Mouse (Mus musculus) spleen, adult 2 months (tissue): ENCODE measurements at regions not wholly inside any gene's neighbourhood (a gene's known extent, or its start where the extent isn't known, plus 50 kb on each side); places are given as distances from the start of the nearest gene placed in this dataset.

Experiments used
- DNase-seq, 2 experiments: peaks; one replicate each; pipeline versions ENCODE4 v3.0.0 to v3.0.0-alpha.2; 2012 to 2021; ENCODE audit warnings: low spot score in 2 of 2, low read depth in 1 of 2
- H3K27ac ChIP-seq: fragments of 200-500 bp; 2 replicates; pipeline ENCODE4 v1.5.1; 2012; ENCODE audit warnings: low read length, inconsistent platforms; ENCODE audit not compliant: insufficient read depth
- H3K27me3 ChIP-seq: fragments of 200-500 bp; 2 replicates; pipeline ENCODE4 v1.6.1; 2012; ENCODE audit warnings: mild to moderate bottlenecking, moderate library complexity, low read length, inconsistent platforms; ENCODE audit not compliant: control insufficient read depth, insufficient read depth
- H3K36me3 ChIP-seq: fragments of 200-500 bp; 2 replicates; pipeline ENCODE4 v1.6.1; 2012; ENCODE audit warnings: mild to moderate bottlenecking, low read length, inconsistent platforms; ENCODE audit not compliant: control insufficient read depth, insufficient read depth
- H3K4me1 ChIP-seq: fragments of 200-500 bp; 2 replicates; pipeline ENCODE4 v1.6.1; 2011; ENCODE audit warnings: inconsistent platforms; ENCODE audit not compliant: control insufficient read depth, insufficient read depth, insufficient read length
- H3K4me3 ChIP-seq: fragments of 200-500 bp; 2 replicates; pipeline ENCODE4 v1.5.1; 2011; ENCODE audit warnings: mild to moderate bottlenecking, inconsistent platforms; ENCODE audit not compliant: insufficient read depth, insufficient read length; ENCODE audit errors: extremely low read depth
- CTCF ChIP-seq: fragments of 200-500 bp; IDR thresholded peaks from 2 replicates; pipeline ENCODE4 v1.5.1; 2011; ENCODE audit warnings: mild to moderate bottlenecking, inconsistent platforms; ENCODE audit not compliant: insufficient read depth, insufficient read length, insufficient replicate concordance; ENCODE audit errors: extremely low read depth
- POLR2A ChIP-seq: fragments of 200-500 bp; IDR thresholded peaks from 2 replicates; pipeline ENCODE4 v1.6.1; 2011; ENCODE audit warnings: low read depth, low read length, inconsistent platforms
- WGBS: fragments of 180-500 bp; shearing (Covaris S2); methylation state at CpG from one replicate; pipeline ENCODE4 v1.1.7; 2018; 5-methylcytosine and 5-hydroxymethylcytosine counted together

GRCm38 (mm10) chr3:150852107-150852506, 585.6 kb upstream of the Adgrl4 start:
- TF ChIP-seq POLR2A: no peak
- no peak for TF ChIP-seq CTCF
- Histone ChIP-seq H3K27me3 (no peaks in the 10 kb centered on the region), H3K27ac (no peak overlapping the region), H3K4me3 (no peak overlapping the region), H3K4me1 (no peaks in the 10 kb centered on the region), H3K36me3 (no peaks in the 10 kb centered on the region)
- WGBS: 74% methylated on average over 4 of the region's 4 CpGs
- no peak for DNase-seq

DNA sequence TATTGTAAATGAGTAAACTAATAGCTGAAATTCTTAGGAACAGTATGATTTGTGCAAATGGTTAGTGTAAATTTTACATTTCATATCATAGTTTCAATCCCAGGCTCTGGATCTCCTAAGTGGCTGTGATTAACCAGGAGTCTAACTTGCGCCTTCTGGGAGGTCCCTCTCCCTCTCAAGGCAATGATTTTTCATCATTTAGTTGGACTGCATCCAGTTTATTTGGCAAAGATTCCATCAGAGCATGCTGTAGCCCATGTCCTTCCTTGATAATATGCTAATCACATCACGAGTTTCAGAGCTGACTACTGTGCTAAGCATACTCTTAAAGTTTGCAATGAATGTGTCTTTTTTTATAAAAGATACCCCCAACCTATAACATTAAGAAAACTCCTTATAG, 541.0 kb upstream of the Adgrl4 start:
- Histone ChIP-seq H3K27me3 (no peaks in the 10 kb centered on the region), H3K4me3 (no peak overlapping the region), H3K4me1 (no peaks in the 10 kb centered on the region), H3K27ac (no peak overlapping the region), H3K36me3 (no peaks in the 10 kb centered on the region)
- DNase-seq: no peak
- no peak for TF ChIP-seq POLR2A
- no peak for TF ChIP-seq CTCF
- WGBS: 76% methylated on average over 2 of the region's 2 CpGs

- TF ChIP-seq CTCF (no peak), POLR2A (no peak)
- Histone ChIP-seq H3K4me3 (no peak overlapping the region), H3K27ac (no peak overlapping the region), H3K36me3 (no peaks in the 10 kb centered on the region), H3K27me3 (no peaks in the 10 kb centered on the region), H3K4me1 (no peaks in the 10 kb centered on the region)
- WGBS: 87% methylated on average over 2 of the region's 2 CpGs
- DNase-seq: no peak
These were observed 527.6 kb upstream of the Adgrl4 start for GRCm38 (mm10) chr3:150910091-150910490.

- WGBS: 58% methylated on average over 1 of the region's 1 CpGs
- Histone ChIP-seq H3K4me3 (no peak overlapping the region), H3K4me1 (no peaks in the 10 kb centered on the region), H3K27me3 (no peaks in the 10 kb centered on the region), H3K36me3 (no peaks in the 10 kb centered on the region), H3K27ac (no peak overlapping the region)
- TF ChIP-seq CTCF (no peak), POLR2A (no peak)
- DNase-seq: no peak
These were observed 482.8 kb upstream of the Adgrl4 start for GRCm38 (mm10) chr3:150954897-150955296.

- TF ChIP-seq CTCF (no peak), POLR2A (no peak)
- Histone ChIP-seq H3K4me1 (no peaks in the 10 kb centered on the region), H3K27me3 (no peaks in the 10 kb centered on the region), H3K4me3 (no peak overlapping the region), H3K36me3 (no peaks in the 10 kb centered on the region), H3K27ac (no peak overlapping the region)
- WGBS: 90% methylated on average over 2 of the region's 2 CpGs
- no peak for DNase-seq
These were observed 438.0 kb upstream of the Adgrl4 start for GRCm38 (mm10) chr3:150999652-151000051.

GRCm38 (mm10) chr3:151000217-151000616, 437.5 kb upstream of the Adgrl4 start:
- DNase-seq: no peak
- Histone ChIP-seq H3K27me3 (no peaks in the 10 kb centered on the region), H3K4me1 (no peaks in the 10 kb centered on the region), H3K36me3 (no peaks in the 10 kb centered on the region), H3K4me3 (no peak overlapping the region), H3K27ac (no peak overlapping the region)
- WGBS: 61% methylated on average over 5 of the region's 5 CpGs
- no peak for TF ChIP-seq CTCF
- TF ChIP-seq POLR2A: no peak

DNA sequence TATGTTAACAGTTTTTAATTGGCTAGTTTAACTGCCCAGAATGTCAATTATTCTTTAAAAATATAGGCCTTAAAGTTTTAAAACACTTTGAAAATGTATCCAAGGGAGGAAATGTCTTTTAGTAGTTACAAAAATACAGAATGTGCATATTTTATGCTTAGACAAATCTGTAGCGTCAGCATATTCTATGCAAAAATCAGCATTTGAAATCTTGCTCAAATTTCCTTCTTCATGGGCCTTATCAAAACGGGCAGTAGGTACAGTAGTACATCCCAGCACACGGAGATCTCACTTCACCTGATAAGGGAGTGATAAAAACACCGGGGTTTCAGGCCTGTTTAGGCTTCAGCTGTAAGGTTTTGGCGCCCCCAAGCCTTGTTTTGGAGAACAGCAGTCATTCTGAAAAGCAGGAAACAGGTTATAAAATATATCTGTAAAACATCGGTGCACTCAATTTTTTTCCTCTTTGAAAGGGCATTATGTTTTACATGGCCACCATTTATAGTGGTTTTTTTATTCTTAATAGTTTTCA, 435.7 kb upstream of the Adgrl4 start:
- H3K4me1 ChIP-seq: no peaks in the 10 kb centered on the region
- WGBS: 18% methylated on average over 6 of the region's 6 CpGs
- no peaks in the 10 kb centered on the region for H3K27me3 ChIP-seq
- H3K36me3 ChIP-seq: no peaks in the 10 kb centered on the region
- no peak overlapping the region for H3K4me3 ChIP-seq
- H3K27ac ChIP-seq: no peak overlapping the region
- no peak for TF ChIP-seq POLR2A
- TF ChIP-seq CTCF: no peak
- DNase-seq: no peak
